ENCODE assay signal across 27 mouse cellular contexts in genomic region chr4:150204877-150205276, GRCm38 (mm10). TPM values are rescaled to one million over a fixed set of nuclear protein-coding genes. Genes with fewer than 3 reads are reported as not detected.
"Had no signal": no experiment of that assay in that cellular context is flagged by ENCODE, and none has a peak within 500 bp of the region (broad histone marks: within the 10 kb centered on the region; RNA-seq: fewer than 3 reads in every experiment).

No protein-coding gene starts in this region.

- H3K36me3 ChIP-seq: midbrain, embryonic 10.5 days; midbrain, embryonic 12.5 days; neural tube, embryonic 13.5 days; neural tube, embryonic 15.5 days; stomach, embryonic 15.5 days had no signal

- H3K4me1 ChIP-seq: midbrain, embryonic 12.5 days; neural tube, embryonic 13.5 days; neural tube, embryonic 15.5 days; stomach, embryonic 15.5 days had no signal

- H3K9me3 ChIP-seq: midbrain, embryonic 10.5 days; midbrain, embryonic 12.5 days; neural tube, embryonic 13.5 days; neural tube, embryonic 15.5 days; stomach, embryonic 15.5 days had no signal

- ATAC-seq: midbrain, embryonic 16.5 days had no signal

- H3K27ac ChIP-seq: liver, embryonic 14.5 days; midbrain, embryonic 10.5 days; midbrain, embryonic 12.5 days; neural tube, embryonic 13.5 days; neural tube, embryonic 15.5 days; stomach, embryonic 15.5 days; stomach, postnatal 0 days had no signal

- H3K4me2 ChIP-seq: lung, embryonic 14.5 days; midbrain, embryonic 12.5 days; neural tube, embryonic 13.5 days; neural tube, embryonic 15.5 days; stomach, embryonic 15.5 days had no signal

- DNase-seq: lung, adult 18-20 months; lung, embryonic 14.5 days; lung, postnatal 10 days; lung, postnatal 4 days; midbrain, embryonic 14.5 days; retina, postnatal 1 day; right cerebral cortex, adult 18-20 months; right cerebral cortex, postnatal 25 days; right cerebral cortex, postnatal 4 days; thymus, adult 2 months; thymus, postnatal 25 days; thymus, postnatal 4 days had no signal

- H3K27me3 ChIP-seq: midbrain, embryonic 12.5 days; neural tube, embryonic 13.5 days; neural tube, embryonic 15.5 days; stomach, embryonic 15.5 days had no signal

- H3K4me3 ChIP-seq: midbrain, embryonic 10.5 days; midbrain, embryonic 12.5 days; myocyte; neural tube, embryonic 13.5 days; neural tube, embryonic 15.5 days; stomach, embryonic 15.5 days had no signal

- H3K9ac ChIP-seq: liver, embryonic 14.5 days; lung, embryonic 14.5 days; midbrain, embryonic 12.5 days; neural tube, embryonic 13.5 days; neural tube, embryonic 15.5 days; stomach, embryonic 15.5 days had no signal

RNA-seq across cellular contexts. Expression of gene Car6, which starts 3.7 kb away (rescaled TPM):
- polyA plus RNA-seq: liver, embryonic 16.5 days; lung, embryonic 14.5 days; lung, embryonic 16.5 days; midbrain, embryonic 10.5 days; midbrain, embryonic 12.5 days; midbrain, embryonic 16.5 days; neural tube, embryonic 11.5 days; neural tube, embryonic 13.5 days; neural tube, embryonic 15.5 days; spleen, adult 2 months; stomach, embryonic 15.5 days; stomach, postnatal 0 days; urinary bladder, adult 2 months had no signal

RNA-seq across cellular contexts. Expression of gene Slc2a7, which starts 56.1 kb away (rescaled TPM):
- polyA plus RNA-seq: lung, embryonic 14.5 days; lung, embryonic 16.5 days; midbrain, embryonic 10.5 days; midbrain, embryonic 12.5 days; midbrain, embryonic 14.5 days; midbrain, embryonic 16.5 days; myocyte; neural tube, embryonic 11.5 days; neural tube, embryonic 13.5 days; neural tube, embryonic 15.5 days; spleen, adult 2 months; stomach, postnatal 0 days; testis, adult 2 months; urinary bladder, adult 2 months had no signal
